Mouse (Mus musculus): ENCODE measurements around the gene Olfr1097.

DNA sequence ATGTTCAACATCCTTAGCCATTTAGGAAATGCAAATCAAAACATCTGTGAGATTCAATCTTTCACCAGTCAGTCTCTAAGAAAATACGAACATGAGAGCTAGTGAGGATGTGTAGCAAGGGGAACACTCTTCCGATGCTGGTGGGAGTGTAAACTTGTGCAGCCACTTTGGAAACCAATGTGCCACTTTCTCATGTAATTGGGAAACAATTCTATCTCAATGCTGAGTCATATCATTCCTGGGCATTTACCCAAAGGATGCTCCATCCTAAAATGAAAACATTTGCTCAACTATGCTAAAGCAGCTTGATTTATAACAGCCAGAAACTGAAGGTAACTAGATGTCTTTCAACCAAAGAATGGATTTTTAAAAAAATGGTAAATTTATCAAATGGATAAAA is 13.6 kb upstream of the Olfr1097 start:
- TF ChIP-seq CTCF (IDR thresholded peaks at IDR 0.05; ENCODE audit: low read depth, low read length) (no peak), POLR2A (IDR thresholded peaks at IDR 0.05; ENCODE audit: extremely low read depth, insufficient read depth, low read length) (no peak)
